Mouse (Mus musculus): ENCODE data around the gene Pygl.

Pygl gene

DNA sequence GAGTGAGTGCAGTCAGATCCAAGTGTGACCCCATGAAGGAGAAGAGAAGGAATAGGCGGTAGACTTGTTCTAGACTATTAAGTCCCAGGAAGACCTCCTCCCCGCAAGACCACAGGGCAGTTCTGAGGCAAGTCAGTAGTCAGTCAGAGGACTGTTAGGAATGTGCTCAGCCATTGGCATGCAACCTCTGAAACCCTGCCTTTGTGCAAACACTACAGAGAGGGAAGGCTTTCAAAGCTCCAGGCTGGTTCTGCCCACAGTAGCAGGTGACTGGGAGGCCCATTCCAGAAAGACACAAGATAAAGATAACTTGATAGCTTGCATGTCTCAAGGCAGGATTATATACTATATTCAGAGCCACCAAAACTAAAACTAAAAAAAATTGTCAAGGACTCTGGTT lies at the start of gene Pygl:
Pygl (minus strand) TSS at position 195 of the 400 bp plus-strand sequence.
- no peak for DNase-seq (ENCODE audit: low spot score)

DNA sequence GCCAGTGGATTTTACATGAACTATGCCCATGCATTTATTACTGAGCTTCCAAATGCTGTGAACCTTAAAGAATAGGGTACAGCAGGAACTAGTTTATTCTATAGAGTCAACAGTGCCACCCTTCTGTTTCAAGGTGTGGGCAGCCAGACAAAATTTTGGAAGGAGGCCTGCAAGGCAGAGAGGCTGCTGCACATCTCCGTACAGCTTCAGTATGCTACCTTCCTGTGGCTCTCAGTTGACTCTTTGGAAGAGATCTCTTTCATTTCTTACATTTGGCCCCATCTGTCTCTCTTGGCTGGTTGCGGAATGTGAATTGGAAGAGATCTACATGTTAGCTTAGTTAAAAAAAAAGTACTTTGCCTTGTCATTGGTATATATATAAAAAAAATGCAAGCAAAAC lies 49.6 kb upstream of the Pygl start:
- no peak for DNase-seq (ENCODE audit: low spot score)

DNA sequence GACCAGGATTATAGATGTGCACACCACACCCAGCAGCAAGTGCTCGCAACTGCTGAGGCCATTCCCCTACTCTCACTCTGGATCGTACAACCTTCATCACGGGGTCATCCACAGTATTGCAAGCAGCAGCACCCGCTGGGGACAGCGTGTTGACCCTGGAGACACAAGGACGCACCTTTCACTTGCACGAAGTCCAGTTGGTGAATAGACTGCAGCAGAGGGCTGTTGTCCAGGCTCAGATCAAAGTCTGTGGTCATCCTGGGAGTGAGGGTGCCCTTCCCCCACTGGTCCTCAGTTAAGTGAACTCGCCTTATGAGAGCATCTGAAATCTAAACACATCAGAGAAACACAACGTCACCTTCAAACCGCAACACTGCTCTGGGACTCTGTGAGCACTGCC lies 49.1 kb upstream of the Pygl start:
- DNase-seq (ENCODE audit: low spot score) = no peak

DNA sequence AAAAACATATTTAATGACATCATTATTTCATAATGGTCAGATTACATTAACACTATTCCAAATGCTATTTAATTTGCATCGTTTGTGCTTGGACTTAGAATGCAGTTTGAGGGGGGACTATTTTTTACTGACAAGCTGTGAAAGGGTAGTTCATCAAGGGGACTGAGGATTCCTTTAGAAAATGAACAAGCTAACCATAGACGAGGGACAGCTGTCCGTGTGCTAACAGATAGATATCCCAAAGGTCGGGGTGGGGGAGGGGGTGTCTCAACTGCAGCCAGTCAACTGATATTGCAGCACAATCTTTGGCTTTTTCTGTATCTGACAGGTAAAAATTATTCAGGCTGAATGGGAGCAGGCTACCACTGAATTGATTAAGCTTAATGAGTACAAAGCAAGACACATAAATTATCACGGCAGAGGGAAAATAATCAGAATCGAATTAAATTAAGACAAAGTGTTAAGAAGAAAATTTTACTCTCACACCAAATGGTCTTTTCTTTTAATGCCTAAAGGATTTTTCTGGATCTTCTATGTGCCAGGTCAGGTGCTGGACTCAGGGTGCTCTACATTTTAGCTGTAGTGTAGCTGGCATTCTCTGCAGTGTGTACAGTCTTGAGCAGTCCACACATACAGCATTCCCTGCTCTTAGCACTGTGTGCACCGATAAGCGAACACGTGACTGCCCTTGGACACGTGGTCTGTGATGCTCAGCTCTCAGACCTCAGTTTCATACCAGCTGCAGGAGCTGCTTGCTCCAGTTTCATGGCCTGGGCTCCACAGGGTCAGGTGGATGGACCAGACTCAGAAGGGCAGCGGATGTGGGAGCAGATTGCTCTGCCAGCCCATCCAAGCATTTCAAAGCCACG lies 46.0 kb upstream of the Pygl start:
- no peak for DNase-seq (ENCODE audit: low spot score)

DNA sequence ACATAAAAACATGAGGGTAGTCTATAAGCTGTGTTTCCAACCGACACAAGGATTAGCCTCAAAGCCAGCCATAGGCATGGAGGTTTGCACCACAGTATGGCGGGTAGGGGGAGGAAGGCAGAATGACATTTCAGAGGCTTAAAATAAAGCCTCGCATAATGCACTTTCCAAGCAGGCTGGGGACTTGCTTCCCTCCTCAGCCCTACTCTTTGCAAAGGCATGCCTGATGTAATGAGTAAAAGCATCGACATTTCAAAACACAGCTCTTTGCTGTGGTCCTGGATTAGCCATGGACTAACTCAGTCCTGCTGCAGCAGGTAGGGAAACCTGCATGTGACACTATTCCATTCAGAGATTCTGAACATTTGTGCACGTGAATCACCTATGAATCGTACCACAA lies 38.4 kb upstream of the Pygl start:
- DNase-seq (ENCODE audit: low spot score) = no peak

DNA sequence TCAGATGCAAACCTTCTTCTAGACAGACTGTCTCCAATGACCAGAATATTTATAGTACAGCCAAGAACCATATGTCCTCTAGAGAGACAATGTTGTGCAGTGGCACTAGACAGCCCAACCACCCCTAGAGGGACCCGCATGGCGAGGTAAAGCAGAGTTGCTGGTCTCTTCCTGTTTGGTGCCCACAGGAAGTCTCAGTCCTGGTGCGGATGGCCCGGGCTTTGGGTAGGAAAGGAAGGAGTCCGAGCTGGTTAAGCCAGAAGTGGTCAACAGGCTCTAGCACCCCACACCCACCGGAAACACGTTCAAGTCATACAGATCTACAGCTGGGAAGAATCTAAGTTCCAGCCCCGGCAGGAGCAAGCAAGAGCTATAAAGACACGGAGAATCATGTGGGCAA lies 36.0 kb upstream of the Pygl start:
- no peak for DNase-seq (ENCODE audit: low spot score)

DNA sequence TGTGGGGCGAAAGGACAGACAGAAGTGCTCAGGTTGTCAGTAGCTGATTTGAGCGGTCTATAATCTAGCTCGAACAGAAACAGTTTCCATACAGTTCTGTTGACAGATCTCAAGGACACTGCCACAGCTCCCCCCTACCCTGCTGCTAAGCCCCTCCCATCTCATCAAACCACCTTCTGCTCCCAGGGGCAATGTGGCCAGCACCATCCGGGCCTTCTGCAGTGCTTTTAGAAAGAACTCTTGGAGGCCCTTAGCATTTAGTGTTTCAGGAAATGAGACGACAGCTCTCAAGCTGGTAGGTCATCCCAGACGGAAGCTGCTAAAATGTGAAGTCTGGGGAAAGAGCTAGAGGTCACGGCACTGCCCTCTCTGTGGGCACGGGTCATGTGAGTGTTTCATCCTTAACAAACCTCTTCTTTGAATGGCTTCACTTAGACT lies 35.2 kb upstream of the Pygl start:
- DNase-seq (ENCODE audit: low spot score) = no peak

DNA sequence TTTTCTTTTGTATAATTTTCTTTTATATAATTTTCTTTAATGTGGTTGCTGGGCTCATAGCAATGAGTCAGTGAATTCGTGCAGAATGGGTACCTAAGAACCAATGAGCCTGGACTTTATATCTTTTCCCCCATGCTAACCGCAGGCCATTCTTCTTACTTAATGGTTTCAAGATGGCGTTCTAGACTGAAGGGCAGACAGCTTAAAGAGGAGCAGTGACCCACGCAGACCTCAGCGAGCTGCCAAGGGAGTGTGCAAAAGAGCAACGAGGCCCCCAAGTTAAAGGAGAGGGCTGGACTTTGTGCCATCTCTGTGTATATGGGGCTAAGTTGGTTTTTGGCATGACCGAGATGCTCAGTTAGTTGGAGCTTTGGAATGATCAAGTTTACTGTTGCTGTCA lies 32.4 kb upstream of the Pygl start:
- no peak for DNase-seq (ENCODE audit: low spot score)

DNA sequence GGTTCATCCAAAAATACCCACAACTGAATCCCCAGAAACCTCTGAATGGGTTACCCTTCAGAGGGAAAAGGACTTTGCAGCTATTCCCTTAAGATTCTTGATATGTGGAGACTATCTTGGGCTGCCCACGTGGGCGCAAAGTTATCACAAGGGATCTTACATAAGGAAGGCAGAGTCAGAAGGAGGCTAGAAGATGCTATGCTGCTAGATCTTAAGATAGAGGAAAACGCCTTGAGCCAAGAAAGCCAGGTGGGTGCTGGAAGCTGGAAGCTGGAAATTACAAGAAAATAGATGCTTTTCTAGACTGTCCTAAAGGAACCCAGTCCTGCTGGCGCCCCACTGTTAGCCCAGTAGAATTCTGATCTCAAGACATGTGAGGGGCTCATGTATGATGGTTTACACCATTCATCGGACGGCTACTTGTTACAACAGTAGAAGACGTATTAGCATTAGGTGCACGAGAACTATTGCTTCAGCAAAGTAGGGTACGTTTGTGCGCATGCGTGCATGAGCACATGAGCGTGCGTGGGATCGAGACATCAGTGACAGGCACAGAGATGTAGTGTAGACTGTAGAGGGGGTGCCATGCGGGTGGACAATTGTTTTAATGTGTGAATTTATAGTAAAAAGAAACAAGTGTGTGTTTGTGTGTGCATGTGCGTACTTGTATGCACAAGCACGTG lies 31.1 kb upstream of the Pygl start:
- peak; percentile 73 for DNase-seq (ENCODE audit: low spot score)

DNA sequence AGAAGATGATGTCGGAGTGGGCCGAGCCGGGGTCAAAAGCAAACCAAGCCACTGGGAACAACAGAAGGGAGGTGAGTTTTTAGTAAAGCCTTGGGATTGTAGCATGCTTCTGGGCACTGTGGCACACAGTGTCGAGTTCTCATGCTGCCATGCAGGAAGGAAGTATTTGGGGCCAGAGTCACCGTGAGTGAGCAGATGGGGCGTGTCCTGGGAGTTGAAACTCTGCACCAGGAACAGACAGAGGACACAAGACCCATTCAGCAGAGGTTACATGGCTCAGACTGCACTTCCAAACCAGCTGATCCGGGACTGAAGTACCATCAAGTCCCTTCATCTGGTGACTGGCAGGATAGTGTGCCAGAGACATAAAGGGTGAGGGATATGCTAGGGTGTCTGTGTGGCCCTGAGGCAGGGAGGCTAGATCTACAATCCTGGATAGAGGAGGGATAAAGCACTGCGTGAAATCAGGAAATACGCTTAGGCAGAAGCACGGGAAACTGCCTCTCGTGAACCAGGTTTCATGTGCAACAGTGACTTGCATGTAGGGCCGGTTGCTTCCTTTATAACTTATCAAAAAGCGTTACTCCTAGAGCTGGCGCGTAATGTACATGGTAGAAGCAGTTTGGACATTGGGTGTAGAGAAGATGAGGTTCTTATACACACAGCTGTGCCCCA lies 20.1 kb upstream of the Pygl start:
- no peak for DNase-seq (ENCODE audit: low spot score)

DNA sequence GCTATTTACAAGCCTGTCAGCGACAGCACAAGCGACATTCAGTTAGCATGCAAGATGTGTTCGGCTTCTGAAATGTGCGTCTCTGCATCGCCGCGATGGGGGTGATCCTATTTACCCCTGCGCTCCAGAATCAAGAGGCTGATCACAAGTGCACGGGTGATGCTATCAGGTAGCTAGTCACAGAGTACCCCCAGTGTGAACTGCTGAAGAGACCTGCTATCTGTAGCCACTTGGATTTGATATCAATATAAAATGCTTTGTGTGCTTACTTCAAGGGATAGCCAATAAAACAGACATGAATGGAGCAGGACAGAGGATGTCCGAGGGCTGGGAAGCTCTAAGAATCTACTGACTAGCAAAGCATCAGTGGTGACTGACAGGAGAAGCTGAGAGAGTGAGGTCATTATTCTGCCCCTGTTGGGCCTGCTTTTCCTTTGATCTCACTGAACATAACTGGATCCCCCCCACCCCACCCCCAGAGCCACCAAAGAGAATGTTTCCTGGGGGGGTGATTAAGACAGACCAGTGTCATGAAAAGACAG lies 18.4 kb upstream of the Pygl start:
- no peak for DNase-seq (ENCODE audit: low spot score)

DNA sequence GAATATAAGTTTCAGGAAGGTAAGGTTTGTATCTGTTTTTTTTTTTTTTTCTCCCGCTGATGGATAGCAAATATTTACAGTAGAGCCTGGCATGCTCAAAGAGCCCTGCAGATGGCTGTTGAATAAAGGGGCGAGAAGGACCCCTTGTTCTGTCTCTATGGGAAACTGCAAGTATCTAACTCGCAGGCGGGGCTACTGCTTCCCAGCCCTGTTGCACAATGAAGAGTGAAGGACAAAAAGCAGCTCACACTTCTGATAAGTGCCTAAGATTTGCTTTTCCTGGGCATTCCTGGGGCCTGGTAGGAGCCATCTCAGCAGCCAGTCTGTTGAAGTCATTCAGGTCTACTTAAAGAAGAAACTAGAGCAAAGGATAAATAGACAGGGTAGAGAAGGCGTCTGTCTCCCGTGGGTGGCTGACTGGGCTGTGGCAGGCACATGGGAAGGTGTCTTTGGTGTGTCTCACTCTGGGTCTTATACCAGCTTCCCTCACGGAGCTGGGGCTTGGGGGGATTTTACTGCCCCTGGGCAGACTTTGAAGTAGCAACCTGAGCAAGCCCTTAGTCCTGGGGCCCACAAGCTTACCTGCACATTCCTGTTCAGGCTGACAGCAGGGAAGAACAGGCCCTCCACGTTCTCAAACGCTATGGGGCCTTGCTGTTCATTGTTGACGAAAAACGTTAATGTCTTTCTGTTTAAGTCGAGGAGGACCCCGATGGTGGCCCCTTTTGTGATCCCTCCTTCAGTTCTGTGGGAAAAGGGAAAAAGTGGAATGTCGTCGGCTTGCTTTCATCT lies 16.6 kb upstream of the Pygl start:
- no peak for DNase-seq (ENCODE audit: low spot score)

DNA sequence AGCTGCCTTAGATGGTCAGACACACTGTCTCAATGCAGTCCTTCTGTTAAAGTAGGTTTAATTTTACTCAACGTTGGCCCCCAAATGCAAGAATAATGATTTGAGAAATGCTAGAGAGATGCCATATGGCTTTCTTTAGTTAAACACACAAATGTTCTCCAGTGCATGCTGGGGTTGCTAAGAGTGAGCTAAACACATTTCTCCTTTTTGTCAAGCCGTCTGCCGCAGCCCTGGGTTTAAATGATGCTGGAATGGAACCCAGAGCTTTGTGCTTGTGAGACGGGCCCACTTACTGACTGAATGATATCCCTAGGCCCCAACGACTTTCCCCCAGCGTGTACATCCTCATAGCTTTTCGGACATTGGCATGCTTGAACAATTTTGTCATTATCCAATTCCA lies 11.3 kb upstream of the Pygl start:
- DNase-seq (ENCODE audit: low spot score) = peak; percentile 34

DNA sequence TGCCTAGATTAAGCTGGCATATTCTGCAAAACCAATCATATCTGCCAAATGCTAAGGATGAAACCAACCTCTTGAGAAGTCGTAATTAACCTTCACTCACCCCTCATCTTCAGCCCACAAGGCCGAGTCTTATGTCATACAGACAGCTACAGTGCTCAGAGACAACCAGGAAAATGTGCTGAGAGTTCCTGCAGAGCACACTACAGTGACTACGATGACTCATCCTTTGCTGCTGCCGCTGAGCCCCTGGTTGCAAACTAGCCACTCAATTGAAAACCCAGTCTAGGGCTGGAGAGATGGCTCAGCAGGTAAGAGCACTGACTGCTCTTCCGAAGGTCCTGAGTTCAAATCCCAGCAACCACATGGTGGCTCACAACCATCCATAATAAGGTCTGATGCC lies 8.5 kb upstream of the Pygl start:
- DNase-seq (ENCODE audit: low spot score) = no peak

DNA sequence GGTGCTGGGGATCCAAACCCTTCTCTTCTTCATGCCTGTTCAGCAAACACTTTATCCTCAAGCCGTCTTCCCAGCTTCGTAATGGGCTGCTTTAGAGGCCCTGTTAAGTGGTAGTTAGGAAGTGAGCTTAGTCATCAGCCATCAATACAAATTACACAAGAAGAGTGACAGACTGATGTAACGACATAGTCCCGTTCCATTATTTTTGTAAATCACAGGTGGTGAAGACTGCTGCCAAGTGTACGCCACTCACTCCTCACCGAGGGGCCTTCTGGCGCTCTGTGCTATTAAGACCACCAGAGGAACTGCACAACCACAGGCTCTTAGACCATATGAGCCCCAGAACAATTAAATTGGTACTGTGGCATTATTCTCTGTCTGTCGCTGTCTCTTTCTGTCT lies 7.3 kb upstream of the Pygl start:
- no peak for DNase-seq (ENCODE audit: low spot score)

DNA sequence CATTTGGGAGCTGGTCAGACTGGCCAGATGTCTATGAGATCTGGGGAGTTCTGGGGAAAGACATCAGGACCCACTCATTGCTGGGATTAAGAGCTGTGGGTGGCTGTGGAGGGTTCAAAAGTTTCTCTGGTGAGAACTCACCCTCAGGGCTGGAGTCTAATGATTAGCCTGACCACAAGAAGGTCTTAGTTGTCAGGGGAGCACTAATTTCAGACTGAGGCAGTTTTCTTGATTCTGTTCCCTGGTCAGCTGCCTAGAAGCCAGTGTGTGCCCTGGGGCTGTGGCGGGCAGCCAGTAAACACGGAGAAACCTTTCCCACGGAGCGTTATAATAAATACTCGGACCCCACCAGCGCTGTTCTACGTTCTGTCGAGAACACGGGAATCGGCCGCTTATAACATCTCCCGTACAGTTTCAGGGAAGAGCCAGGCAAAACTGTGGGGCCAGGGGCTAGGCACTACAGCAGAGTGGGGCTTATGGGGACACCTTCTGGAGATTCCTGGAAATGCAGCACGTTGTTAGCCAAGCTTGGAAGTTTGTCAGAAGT lies 3.7 kb upstream of the Pygl start:
- peak; percentile 47 for DNase-seq (ENCODE audit: low spot score)

DNA sequence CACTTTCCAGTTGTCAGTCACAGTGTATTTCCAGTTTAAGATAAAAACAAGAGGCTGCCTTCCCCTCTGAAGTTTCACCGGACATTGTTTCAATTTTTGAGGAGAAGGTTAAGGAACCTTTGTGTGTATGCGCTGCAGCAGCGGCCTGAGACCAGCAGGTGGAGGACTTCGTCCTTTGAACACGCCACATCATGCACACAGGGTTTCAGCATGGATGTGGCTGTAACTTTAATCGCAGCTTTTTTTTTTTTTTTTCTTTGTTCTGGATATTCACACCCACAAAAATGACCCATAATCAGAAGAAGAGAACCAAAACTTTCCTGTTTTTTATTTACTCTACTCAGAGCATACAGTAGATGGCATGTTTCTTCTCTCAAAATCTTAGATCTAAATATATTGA lies 3.1 kb upstream of the Pygl start:
- no peak for DNase-seq (ENCODE audit: low spot score)

DNA sequence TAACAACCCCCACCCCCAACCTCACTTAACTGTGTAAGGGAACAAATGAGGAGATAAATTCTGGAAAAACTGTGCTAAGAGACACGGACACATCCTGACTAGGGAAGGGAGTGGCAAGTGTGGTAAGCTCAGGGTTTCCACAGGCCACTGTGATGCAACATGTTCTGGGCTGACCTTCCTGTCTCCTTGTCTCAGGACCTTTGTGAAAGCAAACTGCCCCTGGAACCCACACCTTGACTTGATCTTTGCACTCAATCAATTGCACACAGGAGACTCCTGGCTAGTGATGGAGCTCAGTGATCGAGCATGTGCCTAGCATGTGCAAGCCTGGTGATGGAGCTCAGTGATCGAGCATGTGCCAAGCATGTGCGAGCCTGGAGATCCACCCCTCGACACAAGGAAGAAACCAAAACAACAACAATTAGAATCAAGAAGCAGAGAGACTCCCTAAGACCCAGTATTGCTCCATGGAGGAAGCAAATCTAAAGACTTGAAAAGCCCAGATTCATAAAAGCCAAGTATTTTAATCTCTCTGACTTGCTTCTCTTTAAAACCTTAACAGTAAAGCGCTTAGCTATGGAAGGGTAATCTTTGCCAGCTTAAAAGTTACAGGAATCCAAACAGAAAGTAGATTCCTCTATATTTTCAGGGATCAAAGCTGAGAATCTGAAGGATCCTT lies 2.5 kb upstream of the Pygl start:
- DNase-seq (ENCODE audit: low spot score) = no peak

DNA sequence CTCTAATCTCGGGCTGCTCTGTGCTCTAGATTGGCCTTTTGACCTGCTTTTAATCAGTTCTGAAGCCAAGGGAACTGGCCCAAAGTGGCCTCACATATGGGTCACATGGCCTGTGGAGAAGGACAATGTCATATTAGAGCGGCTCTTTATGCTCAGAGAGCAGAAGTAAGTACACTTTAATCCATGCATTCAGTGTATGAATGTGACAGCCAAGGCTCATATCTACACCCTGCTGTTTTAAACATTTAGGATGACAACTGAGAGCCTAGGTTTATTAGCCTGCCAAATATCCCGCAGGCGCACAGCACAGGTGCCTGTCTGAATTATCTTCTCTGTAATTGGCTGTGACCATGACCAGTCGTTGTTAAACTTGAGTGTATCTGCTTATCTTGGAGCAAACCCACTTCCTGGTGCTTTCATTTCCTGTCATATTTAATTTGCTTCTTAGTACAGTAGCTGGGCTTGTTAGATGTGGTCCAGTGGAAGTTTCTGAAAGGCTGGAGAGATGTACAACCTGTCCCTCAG lies 794 bp upstream of the Pygl start:
- DNase-seq (ENCODE audit: low spot score) = no peak

DNA sequence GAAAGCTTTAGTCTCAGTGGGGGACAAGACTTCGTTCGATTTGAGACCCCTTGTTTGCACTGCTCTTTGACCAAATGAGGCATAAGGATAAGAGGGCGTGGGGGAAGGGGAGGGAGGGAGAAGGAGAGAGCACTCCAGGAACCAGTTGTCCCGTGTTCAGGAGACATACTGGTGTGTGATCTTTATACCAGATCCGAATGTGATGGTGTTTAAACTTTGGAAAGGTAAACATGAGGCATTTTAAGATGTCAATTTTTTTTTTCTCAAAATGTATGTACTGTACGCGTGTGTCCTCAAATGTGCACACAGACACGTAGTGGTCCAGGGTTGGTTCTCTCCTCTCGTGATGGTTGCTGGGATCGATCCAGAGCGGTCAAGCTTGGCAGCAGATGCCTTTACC lies 3.1 kb downstream of the Pygl start:
- DNase-seq (ENCODE audit: low spot score) = no peak

All from left cerebral cortex, adult 11 months (tissue).